Mouse (Mus musculus) Patski (cell line): ENCODE measurements around the gene Scube1. TPM values are rescaled to one million over a fixed set of nuclear protein-coding genes. Genes with fewer than 3 reads are reported as not detected.

ENCODE experiments used
- ATAC-seq: fragments of 100-300 bp; one replicate; pipeline ENCODE4 v1.8.0; 2021
- CTCF ChIA-PET: fragments of 350-600 bp; sonication (Branson Sonifier 250); formaldehyde crosslinking; loops from one replicate; lab custom pipeline; 2022; ENCODE audit warnings: inconsistent platforms; lab: Charles Lee
- POLR2A ChIA-PET: fragments of 350-600 bp; sonication (Branson Sonifier 250); formaldehyde crosslinking; loops from one replicate; lab custom pipeline; 2022; ENCODE audit warnings: antibody characterized with exemption, inconsistent platforms; lab: Charles Lee
- DNase-seq: peaks from one replicate; pipeline ENCODE4 v3.0.0-alpha.2; 2011; ENCODE audit warnings: low read depth, low spot score
- H3K27me3 ChIP-seq: fragments of 371-371 bp; one replicate; pipeline ENCODE4 v1.5.1; 2021
- CTCF ChIP-seq: fragments of 100-300 bp; IDR thresholded peaks from one replicate; pipeline ENCODE4 v1.5.1; 2021
- in situ Hi-C: fragments of 300-500 bp; cut with MboI; formaldehyde crosslinking; loops from 3 replicates; pipeline ENCODE4 v1.11.1; 2018; ENCODE audit warnings: low pct_unique_long_range_greater_than_20kb, mixed read lengths
- polyA plus RNA-seq: library from polyadenylated mRNA; unstranded; gene quantifications from one replicate; pipeline ENCODE4 v1.2.3, GENCODE M21; 2021

Gene Scube1
- polyA plus RNA-seq, 1 experiment from 2014 or later, result 0.71 TPM

GRCm38 (mm10) chr15:83582931-83583330, 141.9 kb downstream of the Scube1 start:
- POLR2A ChIA-PET, result no interaction called here
- TF ChIP-seq CTCF, result no peak
- CTCF ChIA-PET, result interaction anchor here (1.8 to 2.4 kb wide), 2 partner anchors 10 to 174 kb away, joined by 4 to 6 read pairs; no protein-coding TSS in a partner anchor
- no peaks in the 10 kb centered on the region for H3K27me3 ChIP-seq
- no peak for DNase-seq
- ATAC-seq, result no peak
- in situ Hi-C loops, result no loop called here

GRCm38 (mm10) chr15:83576651-83577050, 148.2 kb downstream of the Scube1 start:
- POLR2A ChIA-PET, result no interaction called here
- CTCF ChIA-PET, result no interaction called here
- DNase-seq, result no peak
- in situ Hi-C loops, result no loop called here
- no peaks in the 10 kb centered on the region for H3K27me3 ChIP-seq
- TF ChIP-seq CTCF, result no peak
- ATAC-seq, result no peak

DNA sequence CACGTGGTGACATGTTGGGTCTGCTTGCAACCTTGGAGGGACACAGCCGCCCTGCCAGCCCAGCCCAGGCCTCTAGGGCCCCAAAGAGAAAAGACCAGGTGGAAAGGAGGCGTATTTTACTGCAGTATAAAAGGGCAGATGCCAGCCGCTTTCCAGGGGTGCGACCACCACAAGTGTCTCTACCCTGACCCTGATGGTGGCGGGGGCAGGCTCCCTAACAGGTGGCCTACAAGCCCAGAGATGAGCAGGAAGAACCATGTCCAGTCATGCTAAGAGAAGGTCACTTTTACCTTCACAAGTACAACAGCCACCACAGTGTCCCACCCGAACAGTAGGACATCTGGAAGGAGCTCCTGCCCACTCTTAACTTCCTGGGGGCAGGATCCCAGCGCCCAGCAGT, 149.3 kb downstream of the Scube1 start:
- CTCF ChIA-PET, result interaction anchor here (1.2 to 1.6 kb wide), 2 partner anchors 8 to 17 kb away, joined by 4 to 5 read pairs; no protein-coding TSS in a partner anchor
- POLR2A ChIA-PET, result no interaction called here

DNA sequence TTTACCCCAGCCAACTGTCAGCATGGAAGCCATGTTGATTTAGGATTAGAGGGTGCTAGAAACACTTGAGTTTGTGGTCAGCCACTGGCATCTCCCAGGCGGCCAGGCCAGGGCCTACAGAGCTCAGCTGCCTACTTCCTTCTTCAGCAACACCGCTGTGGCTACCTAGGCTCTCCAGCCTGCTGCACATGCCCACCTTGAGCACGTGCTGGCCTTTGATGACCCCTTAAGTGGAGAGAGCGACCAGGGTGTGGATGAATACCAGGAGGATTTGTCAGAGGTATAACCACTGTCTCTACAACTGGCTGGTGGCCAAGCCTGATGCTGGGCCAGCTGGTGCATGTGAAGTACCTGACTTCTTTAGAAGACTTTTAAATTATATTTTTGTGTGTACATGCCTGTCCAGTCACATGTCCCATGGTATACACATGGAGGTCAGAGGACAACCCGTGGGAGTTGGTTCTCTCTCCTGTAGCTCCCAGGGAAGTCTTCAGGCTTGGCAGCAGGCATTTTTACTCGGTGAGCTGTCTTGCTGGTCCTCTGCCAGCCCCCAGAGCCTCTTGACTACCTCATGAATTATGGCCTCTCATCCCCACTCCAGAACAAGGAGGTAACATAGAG, 150.0 kb downstream of the Scube1 start:
- peak; percentile 83 for DNase-seq
- TF ChIP-seq CTCF, result no peak
- POLR2A ChIA-PET, result no interaction called here
- in situ Hi-C loops, result no loop called here
- no peaks in the 10 kb centered on the region for H3K27me3 ChIP-seq
- ATAC-seq, result peak; percentile 80
- CTCF ChIA-PET, result interaction anchor here (0.8 to 1.6 kb wide), 3 partner anchors 9 to 18 kb away, joined by 3 to 5 read pairs (median 4); no protein-coding TSS in a partner anchor

More for the DNA sequence above, 149.3 kb downstream of the Scube1 start:
- TF ChIP-seq CTCF, result no peak
- ATAC-seq (no peak), DNase-seq (no peak)
- in situ Hi-C loops, result no loop called here
- H3K27me3 ChIP-seq, result no peaks in the 10 kb centered on the region

DNA sequence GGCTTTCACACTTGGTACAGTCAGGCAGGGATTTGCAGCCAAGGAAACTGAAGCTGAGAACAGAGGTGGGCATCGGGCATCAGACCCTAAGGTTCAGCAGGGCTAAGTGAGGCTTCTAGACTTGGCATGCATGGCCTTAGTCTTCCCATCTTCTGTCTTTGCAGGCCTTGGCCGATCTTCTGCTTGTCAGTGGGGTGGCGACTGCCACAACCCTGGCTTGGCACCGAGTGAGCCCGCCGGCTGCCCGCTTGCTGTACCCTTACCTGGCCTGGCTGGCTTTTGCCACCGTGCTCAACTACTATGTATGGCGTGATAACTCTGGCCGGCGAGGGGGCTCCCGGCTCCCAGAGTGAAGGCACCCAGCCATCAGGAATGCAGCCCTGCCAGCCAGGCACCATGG, 151.2 kb downstream of the Scube1 start:
- in situ Hi-C loops, result no loop called here
- ChIA-PET POLR2A (interaction anchor here (0.6 kb wide), 1 partner anchor 8 kb away, joined by 3 read pairs; no protein-coding TSS in a partner anchor), CTCF (no interaction called here)
- no peak for DNase-seq
- no peaks in the 10 kb centered on the region for H3K27me3 ChIP-seq
- ATAC-seq, result no peak
- no peak for TF ChIP-seq CTCF

DNA sequence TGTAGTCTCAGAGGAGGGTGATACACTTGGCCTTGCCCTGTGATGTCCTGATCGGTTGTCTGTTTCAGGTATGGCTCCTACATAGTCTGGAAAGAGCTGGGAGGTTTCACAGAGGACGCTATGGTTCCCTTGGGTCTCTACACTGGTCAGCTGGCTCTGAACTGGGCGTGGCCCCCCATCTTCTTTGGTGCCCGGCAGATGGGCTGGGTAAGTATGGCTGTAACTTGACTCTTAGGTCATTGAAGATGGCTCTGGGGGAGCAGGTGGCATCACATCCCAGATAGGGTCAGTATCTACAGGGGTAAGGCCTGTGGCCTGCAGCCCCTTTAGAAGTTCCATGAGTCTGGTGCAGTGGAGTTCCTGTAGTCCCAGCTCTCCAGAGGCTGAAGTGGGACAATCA, 152.7 kb downstream of the Scube1 start:
- no peak for DNase-seq
- TF ChIP-seq CTCF, result no peak
- H3K27me3 ChIP-seq, result no peaks in the 10 kb centered on the region
- ATAC-seq, result no peak
- ChIA-PET POLR2A (no interaction called here), CTCF (interaction anchor here (1.1 kb wide), 1 partner anchor 13 kb away, joined by 3 read pairs; no protein-coding TSS in a partner anchor)
- in situ Hi-C loops, result no loop called here

DNA sequence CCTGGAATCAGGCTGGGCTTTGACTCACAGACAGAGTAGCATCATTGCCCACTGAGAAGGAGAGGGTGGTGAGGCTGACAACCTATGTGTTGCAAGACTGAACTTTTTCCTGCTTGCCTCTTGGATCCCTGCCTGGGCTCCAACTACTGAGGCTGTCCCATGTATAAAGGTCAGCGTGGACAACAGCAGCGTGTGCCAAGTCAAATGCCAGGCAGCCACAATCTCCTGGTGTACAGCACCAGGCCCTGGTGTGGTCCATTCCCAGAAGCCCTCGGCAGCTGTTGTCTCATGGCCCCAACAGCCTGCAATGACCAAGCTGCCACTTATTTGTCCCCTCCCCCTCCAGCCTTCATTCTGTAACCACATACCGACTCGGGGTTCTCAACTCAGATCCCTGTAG, 153.2 kb downstream of the Scube1 start:
- DNase-seq (no peak), ATAC-seq (peak; percentile 9)
- no peak for TF ChIP-seq CTCF
- in situ Hi-C loops, result no loop called here
- CTCF ChIA-PET, result interaction anchor here (1.1 kb wide), 1 partner anchor 12 kb away, joined by 3 read pairs; no protein-coding TSS in a partner anchor
- no peaks in the 10 kb centered on the region for H3K27me3 ChIP-seq
- POLR2A ChIA-PET, result no interaction called here

GRCm38 (mm10) chr15:83570641-83571040, 154.2 kb downstream of the Scube1 start:
- no peak for ATAC-seq
- in situ Hi-C loops, result no loop called here
- ChIA-PET CTCF (interaction anchor here (0.9 to 1.2 kb wide), 3 partner anchors 11 to 24 kb away, joined by 3 read pairs; no protein-coding TSS in a partner anchor), POLR2A (interaction anchor here (0.5 kb wide), 1 partner anchor 381 kb away, joined by 5 read pairs; no protein-coding TSS in a partner anchor)
- no peak for TF ChIP-seq CTCF
- DNase-seq, result no peak
- H3K27me3 ChIP-seq, result no peaks in the 10 kb centered on the region

GRCm38 (mm10) chr15:83569682-83570081, 155.1 kb downstream of the Scube1 start:
- DNase-seq, result no peak
- no peak for ATAC-seq
- ChIA-PET CTCF (interaction anchor here (1.0 to 1.2 kb wide), 2 partner anchors 12 to 25 kb away, joined by 3 read pairs; no protein-coding TSS in a partner anchor), POLR2A (no interaction called here)
- in situ Hi-C loops, result no loop called here
- TF ChIP-seq CTCF, result no peak
- no peaks in the 10 kb centered on the region for H3K27me3 ChIP-seq

DNA sequence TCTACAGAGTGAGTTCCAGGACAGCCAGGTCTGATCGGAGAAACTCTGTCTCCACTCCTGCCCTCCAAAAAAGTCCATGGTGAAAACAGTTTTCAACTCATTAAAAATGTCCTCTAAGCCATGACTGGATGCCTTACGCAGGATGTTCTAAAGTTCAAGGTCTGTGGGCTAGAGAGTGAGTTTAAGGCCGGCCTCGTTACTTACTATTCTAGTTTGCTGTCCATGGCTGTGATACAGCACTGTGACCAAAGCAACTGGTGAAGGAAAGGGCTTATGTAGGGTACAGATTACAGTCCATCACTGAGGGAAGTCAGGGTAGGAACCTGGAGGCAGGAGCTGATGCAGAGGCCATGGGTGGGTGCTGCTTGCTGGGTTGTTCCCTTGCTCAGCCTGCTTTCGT, 156.3 kb downstream of the Scube1 start:
- TF ChIP-seq CTCF, result no peak
- ChIA-PET CTCF (no interaction called here), POLR2A (no interaction called here)
- in situ Hi-C loops, result no loop called here
- DNase-seq (no peak), ATAC-seq (no peak)
- H3K27me3 ChIP-seq, result no peaks in the 10 kb centered on the region

- POLR2A ChIA-PET, result interaction anchor here (0.5 kb wide), 1 partner anchor 401 kb away, joined by 3 read pairs; no protein-coding TSS in a partner anchor
These were observed 157.1 kb downstream of the Scube1 start for GRCm38 (mm10) chr15:83567728-83568127.

More at GRCm38 (mm10) chr15:83567728-83568127, 157.1 kb downstream of the Scube1 start:
- DNase-seq, result no peak
- ATAC-seq, result no peak
- in situ Hi-C loops, result no loop called here
- no peak for TF ChIP-seq CTCF
- CTCF ChIA-PET, result no interaction called here
- no peaks in the 10 kb centered on the region for H3K27me3 ChIP-seq
